Mouse (Mus musculus) midbrain, postnatal 0 days (tissue): ENCODE measurements around the gene Gm49380. TPM values are rescaled to one million over a fixed set of nuclear protein-coding genes. Genes with fewer than 3 reads are reported as not detected.
A peak's percentile ranks its signal among the peaks of the same experiment; 100 is the strongest.

Experiments
- ATAC-seq: fragments of 200-750 bp; cut with Nextera tagmentation; 2 replicates; pipeline ENCODE4 v1.8.0; 2017; ENCODE audit warnings: moderate number of reproducible peaks, mild to moderate bottlenecking, moderate TSS enrichment, moderate library complexity; ENCODE audit not compliant: low FRiP score
- DNase-seq: peaks from one replicate; pipeline ENCODE4 v3.0.0-alpha.2; 2015; ENCODE audit warnings: low spot score
- H3K27ac ChIP-seq: fragments of 300-500 bp; sonication (generic); 2 replicates; pipeline ENCODE4 v1.5.1; 2014; ENCODE audit warnings: low read depth, mild to moderate bottlenecking, low read length, mixed read lengths
- H3K27me3 ChIP-seq: fragments of 300-500 bp; sonication (generic); 2 replicates; pipeline ENCODE4 v1.6.1; 2014; ENCODE audit warnings: low read length, control low read depth, mixed read lengths; ENCODE audit not compliant: insufficient read depth
- H3K36me3 ChIP-seq: fragments of 300-500 bp; sonication (generic); 2 replicates; pipeline ENCODE4 v1.6.1; 2014; ENCODE audit warnings: low read length, control low read depth, mixed read lengths; ENCODE audit not compliant: insufficient read depth
- H3K4me1 ChIP-seq: fragments of 300-500 bp; sonication (generic); 2 replicates; pipeline ENCODE4 v1.6.1; 2014; ENCODE audit warnings: mild to moderate bottlenecking, control low read depth, antibody characterized with exemption, low read length, mixed read lengths; ENCODE audit not compliant: insufficient read depth
- H3K4me2 ChIP-seq: fragments of 300-500 bp; sonication (generic); 2 replicates; pipeline ENCODE4 v1.6.1; 2014; ENCODE audit warnings: low read depth, mild to moderate bottlenecking, low read length, mixed read lengths; ENCODE audit not compliant: poor library complexity, severe bottlenecking
- H3K4me3 ChIP-seq: fragments of 300-500 bp; sonication (generic); 2 replicates; pipeline ENCODE4 v1.5.1; 2014; ENCODE audit warnings: low read depth, mild to moderate bottlenecking, low read length, moderate library complexity
- H3K9ac ChIP-seq: fragments of 300-500 bp; sonication (generic); replicated peaks from 2 replicates; pipeline ENCODE4 v1.6.1; 2014; ENCODE audit warnings: mild to moderate bottlenecking, low read length, moderate library complexity, mixed read lengths; ENCODE audit not compliant: poor library complexity, severe bottlenecking
- H3K9me3 ChIP-seq: fragments of 300-500 bp; sonication (generic); 2 replicates; pipeline ENCODE4 v1.6.1; 2016; ENCODE audit warnings: low read length, control low read depth
- CTCF ChIP-seq: IDR thresholded peaks from 2 replicates; pipeline ENCODE4 v1.5.1; 2016; ENCODE audit warnings: antibody characterized with exemption, mild to moderate bottlenecking
- WGBS: fragments of 180-500 bp; shearing (Covaris S2); extraction: QIAGEN DNeasy Blood & Tissue Kit; methylation state at CpG from one replicate; pipeline ENCODE4 v1.1.7; 2014; 5-methylcytosine and 5-hydroxymethylcytosine counted together
- polyA plus RNA-seq: library from polyadenylated mRNA; unstranded; fragments of >200 nt; fragmentation: Nextera tagmentation; extraction: Ambion mirVana; gene quantifications from 2 replicates; pipeline ENCODE4 v1.2.1, GENCODE M21; 2015
- total RNA-seq: library from RNA; depleted of rRNA; stranded (reverse); fragments of >200 nt; gene quantifications from 2 replicates; pipeline ENCODE4 v1.2.3, GENCODE M21; 2014

Gene Gm49380
- total and polyA plus RNA-seq, 2 experiments from 2014 or later = 0.07 TPM; not detected in 1

- 62% methylated on average over 5 of the region's 5 CpGs for WGBS
- ATAC-seq (no peak), DNase-seq (no peak)
- Histone ChIP-seq H3K4me2 (no peak overlapping the region), H3K27me3 (no peaks in the 10 kb centered on the region), H3K4me1 (no peaks in the 10 kb centered on the region), H3K9ac (no peak overlapping the region), H3K36me3 (peaks cover 10% of the 10 kb centered on the region; the same call in 1 of the 2 replicates), H3K4me3 (no peak overlapping the region), H3K27ac (no peak overlapping the region), H3K9me3 (no peaks in the 10 kb centered on the region)
- no peak for TF ChIP-seq CTCF
Measured at GRCm38 (mm10) chr9:44141951-44142350, 28.7 kb upstream of the Gm49380 start.

- Histone ChIP-seq H3K9ac (no peak overlapping the region), H3K4me3 (no peak overlapping the region), H3K36me3 (peaks cover 6% of the 10 kb centered on the region; the same call in 1 of the 2 replicates), H3K4me1 (peaks cover 2% of the 10 kb centered on the region), H3K27ac (no peak overlapping the region), H3K9me3 (no peaks in the 10 kb centered on the region), H3K27me3 (peaks cover 30% of the 10 kb centered on the region), H3K4me2 (no peak overlapping the region)
- WGBS = 76% methylated on average over 4 of the region's 4 CpGs
- TF ChIP-seq CTCF = no peak
- DNase-seq (no peak), ATAC-seq (no peak)
Measured at GRCm38 (mm10) chr9:44137846-44138245, 24.5 kb upstream of the Gm49380 start.

GRCm38 (mm10) chr9:44135731-44136411 lies 22.6 kb upstream of the Gm49380 start:
- Histone ChIP-seq H3K36me3 (no peaks in the 10 kb centered on the region), H3K9ac (no peak overlapping the region), H3K27ac (no peak overlapping the region), H3K27me3 (peaks cover 32% of the 10 kb centered on the region), H3K4me2 (peak overlapping the region; percentile 78), H3K9me3 (no peaks in the 10 kb centered on the region), H3K4me1 (peaks cover 2% of the 10 kb centered on the region), H3K4me3 (peak overlapping the region; percentile 39; the same call in 1 of the 2 replicates)
- no peak for TF ChIP-seq CTCF
- DNase-seq (no peak), ATAC-seq (peak; percentile 14; the same call in 1 of the 2 replicates)
- 67% methylated on average over 7 of the region's 7 CpGs for WGBS

GRCm38 (mm10) chr9:44134851-44135730 lies 21.8 kb upstream of the Gm49380 start:
- no peak overlapping the region for H3K27ac ChIP-seq

GRCm38 (mm10) chr9:44134101-44134850 lies 21.0 kb upstream of the Gm49380 start, which contains the start of gene Mcam:
Mcam (plus strand) TSS chr9:44134469.
- DNase-seq = peak; percentile 64
- H3K4me3 ChIP-seq = peak within 1 kb of the TSS; percentile 39
- no peaks in the 10 kb centered on the region for H3K36me3 ChIP-seq
- peak within 1 kb of the TSS; percentile 78 for H3K4me2 ChIP-seq
- H3K27ac ChIP-seq = peak within 1 kb of the TSS; percentile 3; the same call in 1 of the 2 replicates
- H3K9me3 ChIP-seq = no peaks in the 10 kb centered on the region
- peaks cover 32% of the 10 kb centered on the region for H3K27me3 ChIP-seq
- WGBS = under 1% methylated on average over 46 of the region's 55 CpGs
- ATAC-seq = peak; percentile 17; the same call in 1 of the 2 replicates
- peak within 1 kb of the TSS; percentile 39; the same call in 1 of the 2 replicates for H3K9ac ChIP-seq
- no peak for TF ChIP-seq CTCF
- H3K4me1 ChIP-seq = peaks cover 10% of the 10 kb centered on the region

More at GRCm38 (mm10) chr9:44134851-44135730, 21.8 kb upstream of the Gm49380 start:
- Histone ChIP-seq H3K27me3 (peaks cover 32% of the 10 kb centered on the region), H3K36me3 (no peaks in the 10 kb centered on the region), H3K9ac (0 out of 2 replicates have a peak overlapping the region, but pooled peaks have one; percentile 39), H3K4me1 (peaks cover 6% of the 10 kb centered on the region), H3K4me2 (peak overlapping the region; percentile 78), H3K9me3 (no peaks in the 10 kb centered on the region), H3K4me3 (peak overlapping the region; percentile 39)
- ATAC-seq (peak; percentile 14; the same call in 1 of the 2 replicates), DNase-seq (peak; percentile 67)
- 3% methylated on average over 45 of the region's 49 CpGs for WGBS
- TF ChIP-seq CTCF = no peak
